Comparison of ENCODE assay signal across 26 mouse cellular contexts in the genomic region with DNA sequence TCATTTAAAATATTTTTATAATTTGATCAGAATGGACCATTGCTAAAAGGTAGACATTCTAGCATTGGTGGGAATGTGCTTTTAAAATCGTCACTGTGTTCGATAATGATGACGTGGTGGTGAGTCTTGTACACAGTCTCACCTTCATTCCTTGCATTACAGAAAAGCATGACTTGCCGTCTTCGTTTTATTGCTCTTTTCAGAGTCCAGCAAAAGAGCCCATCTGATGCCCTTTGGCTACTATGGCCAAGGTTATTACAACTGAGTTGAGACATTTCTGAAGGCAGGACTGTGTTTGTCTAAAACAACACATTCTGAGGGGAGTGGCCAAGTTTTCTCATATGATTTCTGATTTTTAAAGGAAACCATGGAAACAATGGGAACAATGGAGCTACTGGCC. TPM values are rescaled to one million over a fixed set of nuclear protein-coding genes. Genes with fewer than 3 reads are reported as not detected.
DNase-seq lines count a peak whose midpoint lies in the region; ATAC-seq and TF ChIP-seq lines count a peak whose summit lies in the region.
"Had no signal": no experiment of that assay in that cellular context is flagged by ENCODE, and none has a peak within 500 bp of the region (broad histone marks: within the 10 kb centered on the region; RNA-seq: fewer than 3 reads in every experiment).

No protein-coding gene starts in this region.

- H3K9me3 ChIP-seq in intestine, postnatal 0 days (ENCODE audit: control insufficient read depth) = no peaks in the 10 kb centered on the region
- no peaks in the 10 kb centered on the region for H3K9me3 ChIP-seq in intestine, embryonic 15.5 days
- no peaks in the 10 kb centered on the region for H3K9me3 ChIP-seq in liver, embryonic 12.5 days (replicated peaks)
- H3K9me3 ChIP-seq in liver, postnatal 0 days (ENCODE audit: low read length) = no peaks in the 10 kb centered on the region
- no peaks in the 10 kb centered on the region for H3K9me3 ChIP-seq in liver, embryonic 11.5 days (ENCODE audit: control insufficient read depth, low read length)
- H3K9me3 ChIP-seq: G1E had no signal

- WGBS in intestine, postnatal 0 days = 62% methylated on average over 5 of the region's 5 CpGs
- WGBS in intestine, embryonic 15.5 days = 83% methylated on average over 5 of the region's 5 CpGs
- 74% methylated on average over 5 of the region's 5 CpGs for WGBS in kidney, adult 2 months
- WGBS in liver, adult 2 months = 60% methylated on average over 5 of the region's 5 CpGs
- 79% methylated on average over 5 of the region's 5 CpGs for WGBS in liver, embryonic 12.5 days (ENCODE audit: insufficient replicate concordance)
- WGBS in liver, postnatal 0 days (ENCODE audit: insufficient replicate concordance) = 86% methylated on average over 5 of the region's 5 CpGs
- 88% methylated on average over 5 of the region's 5 CpGs for WGBS in liver, embryonic 11.5 days

- H3K79me2 ChIP-seq in liver, adult 2 months (ENCODE audit: control insufficient read depth, insufficient read depth, low read length) = no peaks in the 10 kb centered on the region

- ATAC-seq in intestine, postnatal 0 days = peak; percentile 64
- ATAC-seq in intestine, embryonic 15.5 days = no peak
- ATAC-seq in liver, embryonic 12.5 days = no peak
- ATAC-seq in liver, postnatal 0 days = no peak
- no peak for ATAC-seq in liver, embryonic 11.5 days (replicated peaks; ENCODE audit: low FRiP score)
- ATAC-seq: activated CD4-positive, CD25-positive, alpha-beta regulatory T cell, adult 4 months; CD4-positive, CD25-positive, alpha-beta regulatory T cell, adult 4 months; Patski had no signal

- H3K36me3 ChIP-seq in intestine, postnatal 0 days (ENCODE audit: control insufficient read depth, insufficient read depth) = no peaks in the 10 kb centered on the region
- no peaks in the 10 kb centered on the region for H3K36me3 ChIP-seq in intestine, embryonic 15.5 days
- 0 out of 2 replicates have a peak, but pooled peaks cover 1% of the 10 kb centered on the region for H3K36me3 ChIP-seq in kidney, adult 2 months (ENCODE audit: control insufficient read depth, insufficient read depth, low read length)
- H3K36me3 ChIP-seq in liver, adult 2 months (ENCODE audit: control insufficient read depth, insufficient read depth, low read length) = no peaks in the 10 kb centered on the region
- no peaks in the 10 kb centered on the region for H3K36me3 ChIP-seq in liver, embryonic 12.5 days
- no peaks in the 10 kb centered on the region for H3K36me3 ChIP-seq in liver, postnatal 0 days (replicated peaks; ENCODE audit: insufficient read depth, low read length)
- no peaks in the 10 kb centered on the region for H3K36me3 ChIP-seq in liver, embryonic 11.5 days (ENCODE audit: control insufficient read depth, insufficient read depth, low read length)
- H3K36me3 ChIP-seq: G1E had no signal

- no peak for TF ChIP-seq CTCF in intestine, postnatal 0 days (IDR thresholded peaks at IDR 0.05; ENCODE audit: low read depth)
- no peak for TF ChIP-seq CTCF in kidney, adult 2 months (conservative IDR thresholded peaks at IDR 0.05; ENCODE audit: insufficient read depth, insufficient read length, low read depth, low read length)
- no peak for TF ChIP-seq CTCF in liver, adult 2 months (IDR thresholded peaks at IDR 0.05; ENCODE audit: low read depth, low read length)
- TF ChIP-seq CTCF in liver, postnatal 0 days (IDR thresholded peaks at IDR 0.05; ENCODE audit: low read depth) = no peak

- no peak overlapping the region for H3K4me2 ChIP-seq in intestine, postnatal 0 days (replicated peaks; ENCODE audit: low read depth)
- H3K4me2 ChIP-seq in intestine, embryonic 15.5 days (replicated peaks) = no peak overlapping the region
- no peak overlapping the region for H3K4me2 ChIP-seq in liver, embryonic 12.5 days
- no peak overlapping the region for H3K4me2 ChIP-seq in liver, postnatal 0 days (ENCODE audit: low read depth, low read length)
- no peak overlapping the region for H3K4me2 ChIP-seq in liver, embryonic 11.5 days

- H3K27ac ChIP-seq in intestine, postnatal 0 days (ENCODE audit: low read depth, low read length) = no peak overlapping the region
- no peak overlapping the region for H3K27ac ChIP-seq in intestine, embryonic 15.5 days
- peak overlapping the region; percentile 79 for H3K27ac ChIP-seq in kidney, adult 2 months (ENCODE audit: insufficient read depth, low read depth, low read length)
- peak overlapping the region; percentile 90 for H3K27ac ChIP-seq in liver, adult 2 months (replicated peaks; ENCODE audit: insufficient read depth, low read depth, low read length)
- no peak overlapping the region for H3K27ac ChIP-seq in liver, embryonic 12.5 days
- H3K27ac ChIP-seq in liver, postnatal 0 days (ENCODE audit: low read depth) = peak overlapping the region; percentile 92; the same call in 1 of the 2 replicates
- H3K27ac ChIP-seq in liver, embryonic 11.5 days (ENCODE audit: low read depth, low read length) = no peak overlapping the region

- TF ChIP-seq EP300 in liver, postnatal 0 days (IDR thresholded peaks at IDR 0.05; ENCODE audit: low read depth) = no peak

- H3K4me1 ChIP-seq in intestine, postnatal 0 days (replicated peaks; ENCODE audit: control insufficient read depth, insufficient read depth, low read length) = 0 out of 2 replicates have a peak, but pooled peaks cover 6% of the 10 kb centered on the region
- no peaks in the 10 kb centered on the region for H3K4me1 ChIP-seq in intestine, embryonic 15.5 days (replicated peaks)
- H3K4me1 ChIP-seq in kidney, adult 2 months (ENCODE audit: control insufficient read depth, insufficient read depth, low read length) = peaks cover 26% of the 10 kb centered on the region; the same call in 1 of the 2 replicates
- H3K4me1 ChIP-seq in liver, adult 2 months (ENCODE audit: control insufficient read depth, insufficient read depth, low read length) = peaks cover 19% of the 10 kb centered on the region
- no peaks in the 10 kb centered on the region for H3K4me1 ChIP-seq in liver, embryonic 12.5 days
- H3K4me1 ChIP-seq in liver, postnatal 0 days (ENCODE audit: insufficient read depth) = peaks cover 6% of the 10 kb centered on the region
- H3K4me1 ChIP-seq in liver, embryonic 11.5 days (replicated peaks; ENCODE audit: control insufficient read depth, insufficient read depth, low read length) = no peaks in the 10 kb centered on the region

- H3K27me3 ChIP-seq in intestine, postnatal 0 days (replicated peaks; ENCODE audit: control insufficient read depth, insufficient read depth, low read length) = no peaks in the 10 kb centered on the region
- H3K27me3 ChIP-seq in intestine, embryonic 15.5 days (replicated peaks) = no peaks in the 10 kb centered on the region
- H3K27me3 ChIP-seq in kidney, adult 2 months (replicated peaks; ENCODE audit: control insufficient read depth, insufficient read depth, low read length) = no peaks in the 10 kb centered on the region
- H3K27me3 ChIP-seq in liver, adult 2 months (ENCODE audit: control insufficient read depth, insufficient read depth, low read length) = no peaks in the 10 kb centered on the region
- H3K27me3 ChIP-seq in liver, embryonic 12.5 days (replicated peaks) = no peaks in the 10 kb centered on the region
- H3K27me3 ChIP-seq in liver, postnatal 0 days (ENCODE audit: insufficient read depth, low read length) = no peaks in the 10 kb centered on the region
- H3K27me3 ChIP-seq in liver, embryonic 11.5 days (replicated peaks; ENCODE audit: control insufficient read depth, insufficient read depth, low read length) = no peaks in the 10 kb centered on the region
- H3K27me3 ChIP-seq: CH12.LX had no signal

- no peak for TF ChIP-seq POLR2A in kidney, adult 2 months (IDR thresholded peaks at IDR 0.05; ENCODE audit: low read depth, low read length)
- no peak for TF ChIP-seq POLR2A in liver, adult 2 months (IDR thresholded peaks at IDR 0.05; ENCODE audit: extremely low read depth, insufficient read depth, low read length)

- no peak overlapping the region for H3K9ac ChIP-seq in intestine, postnatal 0 days (ENCODE audit: low read depth, low read length)
- no peak overlapping the region for H3K9ac ChIP-seq in intestine, embryonic 15.5 days
- no peak overlapping the region for H3K9ac ChIP-seq in liver, adult 2 months (ENCODE audit: low read depth, low read length)
- H3K9ac ChIP-seq in liver, embryonic 12.5 days = no peak overlapping the region
- no peak overlapping the region for H3K9ac ChIP-seq in liver, postnatal 0 days (replicated peaks)
- H3K9ac ChIP-seq in liver, embryonic 11.5 days (ENCODE audit: low read depth, low read length) = no peak overlapping the region

- H3K4me3 ChIP-seq in intestine, postnatal 0 days (ENCODE audit: low read depth, low read length) = no peak overlapping the region
- no peak overlapping the region for H3K4me3 ChIP-seq in intestine, embryonic 15.5 days (replicated peaks)
- H3K4me3 ChIP-seq in kidney, adult 2 months (ENCODE audit: insufficient read depth, low read depth, low read length) = no peak overlapping the region
- no peak overlapping the region for H3K4me3 ChIP-seq in liver, adult 2 months (ENCODE audit: insufficient read depth, low read depth, low read length)
- no peak overlapping the region for H3K4me3 ChIP-seq in liver, embryonic 12.5 days
- no peak overlapping the region for H3K4me3 ChIP-seq in liver, postnatal 0 days (ENCODE audit: low read depth, low read length)
- H3K4me3 ChIP-seq in liver, embryonic 11.5 days (ENCODE audit: low read depth, low read length) = no peak overlapping the region

- DNase-seq in kidney, adult 2 months = no peak
- DNase-seq in kidney, postnatal 14 days = no peak
- DNase-seq in liver, adult 2 months (ENCODE audit: extremely low read depth, low read depth, low spot score) = peak; percentile 60
- DNase-seq in liver, postnatal 0 days = no peak
- DNase-seq in liver, embryonic 11.5 days (ENCODE audit: low spot score) = no peak
- DNase-seq: adrenal gland, adult 2 months; adrenal gland, adult 8-10 months; adrenal gland, postnatal 25 days; adrenal gland, postnatal 36 days; B cell, adult 2 months; cerebellum, adult 11 months; cerebellum, adult 11-12 months had no signal

RNA-seq across cellular contexts. Expression of a gene that starts 8.1 kb away (rescaled TPM):
- polyA plus RNA-seq in intestine, postnatal 0 days (2015; fragmentation: Nextera tagmentation; extraction: Ambion mirVana) = 7.2 and 7.9 TPM in 2 replicates
- polyA plus RNA-seq in intestine, embryonic 15.5 days (2015; fragmentation: Nextera tagmentation; extraction: Ambion mirVana) = 2.2 and 2.6 TPM in 2 replicates
- polyA plus RNA-seq in kidney, adult 2 months (2012; rRNA removed) = 22.3 and 22.4 TPM in 2 replicates
- 0.13 TPM in 1 of 2 replicates, not detected in the other for total RNA-seq in liver, adult 2 months (2014; rRNA removed)
- polyA plus RNA-seq in liver, adult 2 months (2012; rRNA removed) = 0.05 TPM in 2 replicates
- polyA plus RNA-seq in liver, embryonic 12.5 days (2016; fragmentation: Nextera tagmentation; extraction: Ambion mirVana) = 0.12 and 0.19 TPM in 2 replicates
- 0.14 and 0.30 TPM in 2 replicates for polyA plus RNA-seq in liver, postnatal 0 days (2015; fragmentation: Nextera tagmentation; extraction: Ambion mirVana)
- polyA plus RNA-seq in liver, embryonic 11.5 days (2014; fragmentation: Nextera tagmentation; extraction: Ambion mirVana) = 0.69 and 0.96 TPM in 2 replicates
- total RNA-seq: CH12.LX, G1E, MEL had no signal
- polyA plus RNA-seq: activated CD4-positive, CD25-positive, alpha-beta regulatory T cell, adult 4 months; CD4-positive, CD25-positive, alpha-beta regulatory T cell, adult 4 months; G1E had no signal

RNA-seq across cellular contexts. Expression of a gene that starts 21.3 kb away (rescaled TPM):
- 17.7 and 18.1 TPM in 2 replicates for polyA plus RNA-seq in intestine, postnatal 0 days (2015; fragmentation: Nextera tagmentation; extraction: Ambion mirVana)
- polyA plus RNA-seq in intestine, embryonic 15.5 days (2015; fragmentation: Nextera tagmentation; extraction: Ambion mirVana) = 20.6 and 21.6 TPM in 2 replicates
- 66.9 and 71.9 TPM in 2 replicates for polyA plus RNA-seq in kidney, adult 2 months (2012; rRNA removed)
- 103 and 119 TPM in 2 replicates for total RNA-seq in liver, adult 2 months (2014; rRNA removed)
- polyA plus RNA-seq in liver, adult 2 months (2012; rRNA removed) = 66.4 and 73.2 TPM in 2 replicates
- 10.7 and 13.7 TPM in 2 replicates for polyA plus RNA-seq in liver, embryonic 12.5 days (2016; fragmentation: Nextera tagmentation; extraction: Ambion mirVana)
- 114 and 124 TPM in 2 replicates for polyA plus RNA-seq in liver, postnatal 0 days (2015; fragmentation: Nextera tagmentation; extraction: Ambion mirVana)
- 15.9 and 17.9 TPM in 2 replicates for polyA plus RNA-seq in liver, embryonic 11.5 days (2014; fragmentation: Nextera tagmentation; extraction: Ambion mirVana)
- total RNA-seq: MEL had no signal

RNA-seq across cellular contexts. Expression of a gene that starts 40.3 kb away (rescaled TPM):
- not detected in 2 replicates for polyA plus RNA-seq in intestine, postnatal 0 days (2015; fragmentation: Nextera tagmentation; extraction: Ambion mirVana)
- polyA plus RNA-seq in intestine, embryonic 15.5 days (2015; fragmentation: Nextera tagmentation; extraction: Ambion mirVana) = not detected in 2 replicates
- 0.14 and 0.16 TPM in 2 replicates for polyA plus RNA-seq in kidney, adult 2 months (2012; rRNA removed)
- total RNA-seq in liver, adult 2 months (2014; rRNA removed) = under 0.01 TPM in 1 of 2 replicates, not detected in the other
- polyA plus RNA-seq in liver, adult 2 months (2012; rRNA removed) = 0.02 and 0.04 TPM in 2 replicates
- 0.04 TPM in 1 of 2 replicates, not detected in the other for polyA plus RNA-seq in liver, embryonic 12.5 days (2016; fragmentation: Nextera tagmentation; extraction: Ambion mirVana)
- polyA plus RNA-seq in liver, postnatal 0 days (2015; fragmentation: Nextera tagmentation; extraction: Ambion mirVana) = 0.04 and 0.05 TPM in 2 replicates
- 0.05 and 0.09 TPM in 2 replicates for polyA plus RNA-seq in liver, embryonic 11.5 days (2014; fragmentation: Nextera tagmentation; extraction: Ambion mirVana)
- total RNA-seq: adrenal gland, adult 18-20 months; adrenal gland, adult 2 months; adrenal gland, adult 8-10 months; adrenal gland, postnatal 10 days; adrenal gland, postnatal 14 days; adrenal gland, postnatal 25 days; adrenal gland, postnatal 36 days; adrenal gland, postnatal 4 days; CH12.LX; MEL had no signal
- polyA plus RNA-seq: activated CD4-positive, CD25-positive, alpha-beta regulatory T cell, adult 4 months; C2C12; CD4-positive, CD25-positive, alpha-beta regulatory T cell, adult 4 months; G1E; Patski had no signal

Comparison
In these comparisons a context has a peak if more than half of its experiments do, and no peak if none do; other contexts are left out.
1. H3K27ac ChIP-seq: peak in kidney, adult 2 months (single experiment), liver, adult 2 months (single experiment) and liver, postnatal 0 days (single experiment); none in intestine, postnatal 0 days (single experiment), intestine, embryonic 15.5 days (single experiment), liver, embryonic 12.5 days (single experiment) and liver, embryonic 11.5 days (single experiment).